Mouse (Mus musculus) embryonic facial prominence, embryonic 11.5 days (tissue): Measurements from ENCODE around the gene Pip4k2a. TPM values are rescaled to one million over a fixed set of nuclear protein-coding genes. Genes with fewer than 3 reads are reported as not detected.

Experiments
- ATAC-seq: fragments of 200-750 bp; cut with Nextera tagmentation; replicated peaks from 2 replicates; pipeline ENCODE4 v1.8.0; 2017; ENCODE audit warnings: low read depth; ENCODE audit not compliant: insufficient number of reproducible peaks, low FRiP score, low TSS enrichment
- DNase-seq: peaks from one replicate; pipeline ENCODE4 v3.0.0-alpha.2; 2015; ENCODE audit warnings: low spot score
- H3K27ac ChIP-seq: fragments of 300-500 bp; sonication (generic); replicated peaks from 2 replicates; pipeline ENCODE4 v1.5.1; 2014; ENCODE audit warnings: mild to moderate bottlenecking, low read depth, low read length, control low read depth
- H3K27me3 ChIP-seq: fragments of 300-500 bp; sonication (generic); 2 replicates; pipeline ENCODE4 v1.6.1; 2014; ENCODE audit warnings: mild to moderate bottlenecking, low read length, moderate library complexity, mixed read lengths; ENCODE audit not compliant: control insufficient read depth, insufficient read depth
- H3K36me3 ChIP-seq: fragments of 300-500 bp; sonication (generic); replicated peaks from 2 replicates; pipeline ENCODE4 v1.6.1; 2014; ENCODE audit warnings: low read depth, mild to moderate bottlenecking, low read length, moderate library complexity, mixed read lengths; ENCODE audit not compliant: control insufficient read depth, insufficient read depth
- H3K4me1 ChIP-seq: fragments of 300-500 bp; sonication (generic); 2 replicates; pipeline ENCODE4 v1.6.1; 2014; ENCODE audit warnings: low read length, mixed read lengths; ENCODE audit not compliant: control insufficient read depth, insufficient read depth
- H3K4me2 ChIP-seq: fragments of 300-500 bp; sonication (generic); 2 replicates; pipeline ENCODE4 v1.6.1; 2014; ENCODE audit warnings: low read depth, mild to moderate bottlenecking, control low read depth, low read length, moderate library complexity
- H3K4me3 ChIP-seq: fragments of 300-500 bp; sonication (generic); 2 replicates; pipeline ENCODE4 v1.5.1; 2014; ENCODE audit warnings: low read depth, low read length, control low read depth
- H3K9ac ChIP-seq: fragments of 300-500 bp; sonication (generic); replicated peaks from 2 replicates; pipeline ENCODE4 v1.6.1; 2014; ENCODE audit warnings: mild to moderate bottlenecking, control low read depth, low read length
- H3K9me3 ChIP-seq: fragments of 300-500 bp; sonication (generic); replicated peaks from 2 replicates; pipeline ENCODE4 v1.6.1; 2016; ENCODE audit warnings: mild to moderate bottlenecking, low read length, inconsistent platforms, mixed read lengths; ENCODE audit not compliant: control insufficient read depth
- WGBS: fragments of 180-500 bp; shearing (Covaris S2); extraction: QIAGEN DNeasy Blood & Tissue Kit; methylation state at CpG from one replicate; pipeline ENCODE4 v1.1.7; 2014; 5-methylcytosine and 5-hydroxymethylcytosine counted together
- polyA plus RNA-seq: library from polyadenylated mRNA; unstranded; fragments of >200 nt; fragmentation: Nextera tagmentation; extraction: Ambion mirVana; gene quantifications from 2 replicates; pipeline ENCODE4 v1.2.1, GENCODE M21; 2014

Gene Pip4k2a
- polyA plus RNA-seq, 1 experiment from 2014 or later = 9.7 TPM

DNA sequence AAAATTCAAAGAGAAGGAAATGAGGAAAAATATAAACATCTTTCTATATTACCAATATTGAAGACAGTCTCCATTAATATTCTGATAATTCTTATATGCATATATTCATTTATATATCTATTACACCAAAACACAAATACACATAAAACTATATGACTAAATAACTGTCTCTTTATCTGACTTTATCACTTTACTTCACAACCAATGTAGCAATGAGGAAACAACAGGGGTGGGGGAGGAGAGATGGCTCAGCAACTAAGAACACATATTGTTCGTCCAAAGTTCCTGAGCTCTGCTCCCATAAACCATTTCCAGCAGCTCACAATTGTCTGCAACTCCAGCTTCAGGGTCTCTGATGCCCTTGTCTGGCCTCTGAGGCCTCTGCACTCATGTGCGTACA lies 47.2 kb downstream of the Pip4k2a start:
- DNase-seq (no peak), ATAC-seq (no peak)
- H3K9ac ChIP-seq = no peak overlapping the region
- no peak overlapping the region for H3K4me2 ChIP-seq
- 74% methylated on average over 2 of the region's 2 CpGs for WGBS
- no peaks in the 10 kb centered on the region for H3K36me3 ChIP-seq
- H3K4me3 ChIP-seq = no peak overlapping the region
- H3K27me3 ChIP-seq = no peaks in the 10 kb centered on the region
- H3K27ac ChIP-seq = no peak overlapping the region
- H3K9me3 ChIP-seq = no peaks in the 10 kb centered on the region
- H3K4me1 ChIP-seq = no peaks in the 10 kb centered on the region

DNA sequence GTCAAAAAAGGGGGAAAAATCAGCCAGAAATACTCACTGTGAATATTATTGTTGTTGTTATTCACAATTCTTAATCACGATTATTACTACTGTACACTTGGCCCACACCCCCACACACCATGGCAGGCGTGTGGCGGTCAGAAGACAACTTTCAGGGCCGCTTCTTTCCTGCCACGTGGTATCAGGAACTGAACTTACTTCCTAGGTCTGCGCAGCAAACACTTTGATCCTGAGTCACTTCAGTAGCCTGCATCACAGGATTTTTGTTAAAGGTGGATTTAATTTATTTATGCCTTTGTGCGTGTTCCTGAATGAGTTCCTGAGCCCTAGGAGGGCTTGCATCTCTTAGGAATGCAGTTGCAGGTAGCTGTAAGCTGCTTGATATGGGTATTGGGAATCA lies 49.2 kb downstream of the Pip4k2a start:
- no peak overlapping the region for H3K4me3 ChIP-seq
- ATAC-seq (no peak), DNase-seq (no peak)
- no peak overlapping the region for H3K27ac ChIP-seq
- no peak overlapping the region for H3K4me2 ChIP-seq
- no peaks in the 10 kb centered on the region for H3K4me1 ChIP-seq
- H3K9me3 ChIP-seq = no peaks in the 10 kb centered on the region
- WGBS = 82% methylated on average over 7 of the region's 7 CpGs
- no peaks in the 10 kb centered on the region for H3K27me3 ChIP-seq
- no peak overlapping the region for H3K9ac ChIP-seq
- no peaks in the 10 kb centered on the region for H3K36me3 ChIP-seq

DNA sequence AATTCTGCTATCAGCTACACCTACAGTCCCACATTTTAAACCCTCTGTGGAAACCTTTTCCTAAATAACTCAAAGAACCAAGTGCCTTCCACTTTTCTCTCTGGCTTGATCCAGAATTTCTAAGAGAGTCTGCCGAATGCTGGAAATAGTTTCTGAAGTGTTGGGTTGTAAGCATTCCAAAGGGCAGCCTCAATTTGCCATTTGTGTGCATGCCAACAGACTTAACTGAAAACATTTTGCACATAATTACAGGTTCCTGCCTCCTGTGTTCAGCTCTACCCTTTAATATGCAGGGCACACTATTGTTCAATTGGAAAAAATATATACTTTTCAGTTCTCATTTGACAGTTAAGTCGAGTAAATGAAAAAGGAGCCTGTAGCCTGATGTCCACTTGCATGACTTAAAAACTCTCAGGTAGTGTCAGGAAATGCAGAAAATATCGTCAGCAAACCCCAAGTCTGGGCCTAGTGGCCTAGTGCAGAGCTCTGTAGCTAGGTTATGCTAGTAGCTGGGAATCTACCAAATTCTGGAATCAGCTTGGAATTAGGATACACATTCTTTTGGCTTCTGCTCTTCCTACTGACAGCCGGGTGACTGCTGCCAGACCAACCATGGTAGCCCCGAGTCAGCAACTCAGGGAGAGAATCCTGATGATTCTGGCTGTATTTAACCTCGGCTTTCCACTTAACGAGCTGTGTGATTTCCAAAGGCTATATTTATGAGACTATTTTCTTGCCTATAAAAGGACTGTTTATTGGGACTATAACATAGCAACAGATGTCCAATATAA lies 50.1 kb downstream of the Pip4k2a start:
- Histone ChIP-seq H3K36me3 (no peaks in the 10 kb centered on the region), H3K27me3 (no peaks in the 10 kb centered on the region), H3K4me3 (no peak overlapping the region), H3K9me3 (no peaks in the 10 kb centered on the region), H3K27ac (no peak overlapping the region), H3K9ac (no peak overlapping the region), H3K4me2 (no peak overlapping the region), H3K4me1 (no peaks in the 10 kb centered on the region)
- DNase-seq (no peak), ATAC-seq (no peak)
- 63% methylated on average over 7 of the region's 7 CpGs for WGBS

DNA sequence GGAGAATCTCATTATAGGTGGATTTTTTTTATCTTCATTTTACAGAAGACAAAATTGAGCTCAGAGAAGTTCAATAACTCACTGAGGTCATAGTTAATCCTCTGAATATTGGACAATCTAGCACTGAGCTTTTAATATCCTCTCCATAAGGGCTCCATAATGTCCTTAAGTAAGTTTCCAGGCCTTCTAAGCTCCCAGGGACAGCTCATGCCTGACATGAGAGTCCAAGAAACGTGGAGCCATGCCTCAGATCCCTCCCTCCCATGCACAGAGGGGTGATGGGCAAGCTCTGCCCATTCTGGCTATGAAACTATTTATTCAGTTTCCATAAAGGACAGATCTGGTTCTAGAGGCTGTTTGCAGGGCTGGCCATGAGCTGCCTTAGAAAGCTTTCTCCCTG lies 52.5 kb downstream of the Pip4k2a start:
- Histone ChIP-seq H3K9ac (no peak overlapping the region), H3K27me3 (no peaks in the 10 kb centered on the region), H3K4me2 (no peak overlapping the region), H3K9me3 (no peaks in the 10 kb centered on the region), H3K4me1 (no peaks in the 10 kb centered on the region), H3K4me3 (no peak overlapping the region), H3K36me3 (no peaks in the 10 kb centered on the region), H3K27ac (no peak overlapping the region)
- WGBS = 48% methylated on average over 1 of the region's 1 CpGs
- DNase-seq (no peak), ATAC-seq (no peak)

DNA sequence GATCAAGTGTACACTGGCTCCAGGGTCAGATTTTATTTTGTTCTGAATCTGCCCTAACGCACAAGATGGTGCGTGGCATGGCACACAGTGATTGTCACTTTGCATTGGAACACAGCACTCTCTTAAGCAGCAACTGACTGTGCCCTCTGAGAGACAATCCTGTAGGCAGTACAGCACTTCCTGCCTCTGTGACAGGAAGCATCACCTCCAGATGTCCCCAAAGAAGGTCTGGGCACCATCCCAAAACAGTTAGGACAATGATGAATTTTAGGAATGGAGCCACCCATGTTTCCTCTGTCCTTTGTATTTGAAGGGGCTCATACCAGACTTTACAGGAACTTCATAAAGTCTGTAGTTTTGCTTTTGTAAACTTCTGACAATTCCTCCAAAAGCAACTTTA lies 54.0 kb downstream of the Pip4k2a start:
- Histone ChIP-seq H3K4me2 (no peak overlapping the region), H3K27me3 (no peaks in the 10 kb centered on the region), H3K9me3 (no peaks in the 10 kb centered on the region), H3K4me1 (no peaks in the 10 kb centered on the region), H3K9ac (no peak overlapping the region), H3K4me3 (no peak overlapping the region), H3K36me3 (no peaks in the 10 kb centered on the region), H3K27ac (no peak overlapping the region)
- DNase-seq (no peak), ATAC-seq (no peak)
- WGBS = 93% methylated on average over 2 of the region's 2 CpGs

DNA sequence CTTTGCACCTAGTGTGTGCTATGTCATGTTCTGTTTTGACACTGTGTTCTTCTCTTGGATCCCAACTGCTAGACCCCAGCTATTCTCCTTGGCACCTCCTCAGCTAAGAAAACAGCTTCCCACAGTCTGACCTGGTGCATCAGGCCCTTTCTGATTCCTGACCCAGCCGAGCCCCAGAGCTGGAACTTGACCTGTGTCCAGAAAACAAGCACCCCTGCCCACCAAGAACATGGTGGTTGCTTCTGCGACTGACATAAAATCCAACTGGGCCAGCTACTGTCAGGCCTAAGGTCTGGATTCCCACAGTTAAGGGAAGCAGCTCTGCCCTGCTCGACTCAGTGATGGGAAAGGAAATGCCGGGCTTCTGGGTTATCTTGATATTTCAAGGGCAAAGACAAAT lies 54.6 kb downstream of the Pip4k2a start:
- DNase-seq = no peak
- Histone ChIP-seq H3K27me3 (no peaks in the 10 kb centered on the region), H3K4me1 (no peaks in the 10 kb centered on the region), H3K4me3 (no peak overlapping the region), H3K9ac (no peak overlapping the region), H3K27ac (no peak overlapping the region), H3K9me3 (no peaks in the 10 kb centered on the region), H3K36me3 (no peaks in the 10 kb centered on the region), H3K4me2 (no peak overlapping the region)
- 62% methylated on average over 4 of the region's 4 CpGs for WGBS
- ATAC-seq = no peak

DNA sequence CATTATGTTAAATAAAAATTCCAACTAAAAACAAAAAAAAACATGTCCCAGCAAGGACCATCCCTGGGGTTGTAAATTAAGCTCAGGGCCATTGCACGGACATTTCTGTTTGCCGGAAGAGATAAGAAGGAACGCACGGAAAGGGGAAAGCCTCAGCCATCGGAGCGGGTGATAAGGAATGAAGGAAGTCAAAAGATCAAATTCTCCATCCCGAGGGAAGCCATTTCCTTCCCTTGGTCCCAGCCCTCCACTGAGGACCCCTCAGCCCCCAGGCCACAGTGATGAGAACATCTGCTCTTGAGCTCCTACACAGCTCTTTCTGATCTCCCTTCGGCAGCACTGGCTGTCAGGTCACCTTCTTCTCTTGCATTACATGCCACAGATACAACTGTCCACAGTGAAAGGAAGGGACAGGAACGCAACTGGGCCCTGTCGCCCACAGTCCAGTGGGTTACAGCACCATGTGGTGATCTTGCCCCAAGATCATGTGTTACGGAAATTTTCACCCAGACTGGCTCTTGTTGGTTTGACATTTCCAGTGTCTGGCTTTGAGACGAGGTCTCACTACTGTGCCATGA lies 57.1 kb downstream of the Pip4k2a start:
- Histone ChIP-seq H3K4me3 (no peak overlapping the region), H3K4me2 (no peak overlapping the region), H3K36me3 (no peaks in the 10 kb centered on the region), H3K27me3 (no peaks in the 10 kb centered on the region), H3K4me1 (no peaks in the 10 kb centered on the region), H3K9me3 (no peaks in the 10 kb centered on the region), H3K27ac (no peak overlapping the region), H3K9ac (no peak overlapping the region)
- WGBS = 49% methylated on average over 12 of the region's 12 CpGs
- DNase-seq (no peak), ATAC-seq (no peak)

DNA sequence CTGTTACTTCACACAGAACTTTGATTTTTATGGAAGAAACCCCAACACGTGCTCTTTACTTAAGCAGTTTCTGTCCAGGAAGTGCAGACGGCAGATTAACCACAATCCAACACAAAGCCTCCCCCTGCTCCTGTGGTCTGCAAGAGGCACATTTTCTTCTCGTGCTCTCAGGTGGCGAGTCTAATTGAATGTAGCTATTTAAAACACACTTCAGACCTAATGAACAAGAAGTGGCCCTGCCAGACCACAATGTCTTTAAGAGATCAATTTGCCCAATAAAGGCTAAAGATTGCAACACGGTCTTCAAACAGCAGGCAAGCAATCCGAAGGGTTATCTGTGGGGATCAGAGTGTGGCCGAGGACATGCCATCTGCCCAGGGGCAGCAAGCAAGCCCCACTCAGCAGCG lies 59.0 kb downstream of the Pip4k2a start:
- ATAC-seq = no peak
- no peaks in the 10 kb centered on the region for H3K36me3 ChIP-seq
- no peaks in the 10 kb centered on the region for H3K4me1 ChIP-seq
- WGBS = 18% methylated on average over 8 of the region's 8 CpGs
- H3K9me3 ChIP-seq = no peaks in the 10 kb centered on the region
- no peaks in the 10 kb centered on the region for H3K27me3 ChIP-seq
- no peak overlapping the region for H3K4me3 ChIP-seq
- H3K27ac ChIP-seq = no peak overlapping the region
- DNase-seq = peak; percentile 25
- no peak overlapping the region for H3K4me2 ChIP-seq
- no peak overlapping the region for H3K9ac ChIP-seq
